Mouse (Mus musculus) spleen, postnatal 14 days (tissue): ENCODE results near the gene Rab37.

Source experiments
- DNase-seq, 2 experiments: peaks; one replicate each; pipeline ENCODE4 v3.0.0; 2021 to 2022; ENCODE audit warnings: low spot score in 2 of 2

Rab37 gene

DNA sequence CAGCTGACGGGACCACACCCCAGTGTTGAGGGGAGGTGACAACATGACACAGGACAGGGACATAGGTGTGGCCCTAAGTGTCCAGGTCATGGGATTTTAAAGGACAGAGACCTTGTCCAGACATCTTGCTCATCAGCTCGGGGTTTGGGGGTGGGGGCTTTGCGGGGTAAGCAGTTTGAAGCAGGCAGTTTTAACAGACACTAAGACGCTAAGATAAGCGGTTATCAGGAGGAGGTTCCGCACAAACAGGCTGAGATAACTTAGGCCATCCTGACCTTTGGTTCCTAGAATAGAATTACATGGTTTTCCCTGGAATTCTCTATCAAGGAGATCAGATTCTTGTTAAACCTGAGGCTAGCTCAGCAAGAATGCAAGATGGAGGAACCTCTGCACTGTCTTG, 103.5 kb downstream of the Rab37 start:
- DNase-seq = no peak

DNA sequence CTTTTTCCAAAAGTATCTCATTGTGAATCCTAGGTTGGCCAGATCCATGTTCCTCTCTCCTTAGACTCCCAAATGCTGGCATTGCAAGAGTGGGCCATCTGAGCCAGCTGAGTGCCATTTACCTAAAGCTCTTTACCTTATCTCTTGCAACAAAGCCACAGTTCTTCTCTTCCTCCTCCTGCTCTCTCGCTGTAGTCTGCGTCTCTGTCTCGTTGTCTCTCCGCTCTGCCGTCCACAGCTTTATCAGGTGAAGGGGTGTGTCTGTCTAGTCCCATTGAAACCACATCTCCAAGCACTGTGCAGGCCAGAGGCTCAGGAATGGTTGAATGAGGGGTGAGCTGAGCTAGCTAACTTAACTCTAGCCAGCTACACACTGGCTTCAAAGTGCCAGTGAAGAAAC, 104.7 kb downstream of the Rab37 start:
- no peak for DNase-seq

DNA sequence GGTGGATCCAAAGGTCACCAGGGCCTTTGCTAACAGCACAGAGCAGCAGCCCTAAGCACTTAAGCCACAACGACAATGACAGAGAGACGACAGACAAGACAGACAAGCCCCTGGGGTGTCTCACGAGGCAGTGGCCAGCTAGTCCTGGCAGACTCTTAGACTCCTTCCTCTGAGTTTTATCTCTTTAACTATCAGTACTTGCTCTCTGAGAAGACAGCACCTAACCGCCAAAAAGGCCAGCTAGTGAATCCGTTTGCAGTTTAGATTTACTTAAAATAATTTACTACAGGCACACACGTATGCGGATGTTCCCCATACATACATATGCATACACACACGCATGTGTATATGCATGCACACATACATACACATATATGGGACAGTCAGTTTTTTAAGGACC, 106.3 kb downstream of the Rab37 start:
- no peak for DNase-seq

DNA sequence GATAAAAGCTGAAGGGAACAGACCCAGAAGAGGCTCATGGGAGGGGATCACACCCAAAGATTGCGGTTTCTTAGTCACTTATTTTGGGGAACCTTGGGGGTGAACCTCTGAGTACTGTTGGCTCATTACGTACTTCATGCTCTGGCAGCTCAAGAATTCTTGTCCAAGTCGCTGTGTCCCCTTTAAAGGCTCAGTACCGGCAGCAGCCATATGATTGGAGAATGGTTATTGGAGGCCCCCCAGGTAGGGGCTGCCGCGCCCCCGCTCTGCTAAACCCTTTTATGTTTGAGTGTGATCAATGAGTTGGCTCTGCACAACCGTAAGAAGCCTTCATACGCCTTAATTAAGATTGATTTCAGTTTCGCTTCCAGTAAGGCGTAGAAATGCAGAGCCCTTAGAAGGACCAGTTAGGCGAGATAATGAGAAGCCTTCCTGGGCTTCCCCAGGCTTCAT, 107.7 kb downstream of the Rab37 start:
- no peak for DNase-seq

DNA sequence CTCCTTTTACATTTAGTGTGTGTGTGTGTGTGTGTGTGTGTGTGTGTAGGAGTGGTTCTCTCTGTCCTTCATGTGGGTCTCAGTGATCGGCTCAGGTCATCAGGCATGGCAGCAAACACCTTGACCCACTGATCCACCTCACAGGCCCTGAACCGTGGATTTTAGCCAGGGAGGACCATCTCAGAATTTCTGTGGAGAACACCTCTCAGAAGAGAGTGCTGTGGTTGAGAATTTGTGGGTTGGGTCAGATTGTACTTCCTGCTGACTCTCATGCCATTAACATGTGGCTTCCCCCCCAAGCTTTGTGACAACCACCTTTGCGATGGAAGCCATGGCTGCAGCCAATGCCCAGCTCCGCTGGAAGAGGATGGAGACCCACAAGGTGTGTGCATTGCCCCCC, 109.3 kb downstream of the Rab37 start:
- no peak for DNase-seq

DNA sequence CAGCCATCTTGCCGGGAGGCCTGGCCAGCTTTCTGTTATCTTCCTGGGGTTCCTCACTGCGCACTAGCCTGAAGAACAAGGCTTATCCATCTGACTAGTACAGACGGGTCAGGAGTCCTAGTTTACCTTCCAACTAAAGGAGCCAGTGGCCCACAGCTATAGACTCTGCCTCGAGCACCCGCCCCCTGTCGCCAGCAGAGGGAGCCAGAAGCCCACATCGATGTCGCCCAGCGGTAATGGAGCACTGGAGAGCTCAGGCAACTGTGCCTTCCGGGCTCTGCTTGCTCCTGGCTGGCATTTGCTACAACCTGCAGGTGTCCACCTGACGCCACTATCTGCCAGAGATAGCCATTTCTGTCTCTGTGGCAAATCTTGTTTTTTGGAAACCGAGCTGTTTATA, 111.1 kb downstream of the Rab37 start:
- DNase-seq = peak; percentile 40 to 68

DNA sequence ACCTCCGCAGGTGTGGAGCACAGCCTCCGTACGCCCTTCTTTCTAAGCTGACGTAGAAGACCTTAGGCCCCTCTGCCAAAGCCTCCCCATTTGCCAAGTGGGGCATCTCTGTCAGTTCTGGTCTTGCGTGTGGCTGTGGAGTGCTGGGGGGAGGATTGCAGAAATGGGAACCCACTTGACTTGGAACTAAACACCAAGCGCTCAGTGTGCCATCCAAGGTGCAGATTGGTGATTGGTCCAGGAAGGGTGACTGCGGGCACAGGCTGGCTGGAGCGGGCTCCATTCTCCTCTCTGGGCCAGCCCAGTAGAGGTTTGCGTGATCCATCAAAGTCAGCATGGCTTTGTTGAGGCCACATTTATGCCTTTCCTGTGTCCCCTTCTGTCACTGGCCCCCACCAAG, 111.5 kb downstream of the Rab37 start:
- DNase-seq = no peak

DNA sequence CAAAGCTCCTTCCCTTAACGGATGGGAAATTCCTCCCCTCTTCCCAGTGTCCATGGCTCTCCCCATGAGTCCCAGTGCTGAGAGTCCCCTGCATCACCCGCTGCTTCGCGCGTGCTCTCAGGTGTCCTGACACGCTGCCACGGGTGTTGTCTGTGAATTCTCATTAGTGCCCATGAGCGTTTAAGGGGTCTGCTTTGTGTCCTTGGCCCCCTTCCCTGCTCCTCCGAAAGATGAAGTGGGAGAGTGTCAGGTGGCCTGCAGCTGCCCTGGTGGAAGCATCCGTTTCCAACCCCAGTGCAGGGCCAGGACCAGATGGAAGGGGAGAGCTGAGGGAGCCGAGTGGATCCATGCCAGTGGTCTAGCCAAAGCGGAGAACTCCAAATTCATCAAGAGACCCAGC, 116.9 kb downstream of the Rab37 start:
- no peak for DNase-seq

DNA sequence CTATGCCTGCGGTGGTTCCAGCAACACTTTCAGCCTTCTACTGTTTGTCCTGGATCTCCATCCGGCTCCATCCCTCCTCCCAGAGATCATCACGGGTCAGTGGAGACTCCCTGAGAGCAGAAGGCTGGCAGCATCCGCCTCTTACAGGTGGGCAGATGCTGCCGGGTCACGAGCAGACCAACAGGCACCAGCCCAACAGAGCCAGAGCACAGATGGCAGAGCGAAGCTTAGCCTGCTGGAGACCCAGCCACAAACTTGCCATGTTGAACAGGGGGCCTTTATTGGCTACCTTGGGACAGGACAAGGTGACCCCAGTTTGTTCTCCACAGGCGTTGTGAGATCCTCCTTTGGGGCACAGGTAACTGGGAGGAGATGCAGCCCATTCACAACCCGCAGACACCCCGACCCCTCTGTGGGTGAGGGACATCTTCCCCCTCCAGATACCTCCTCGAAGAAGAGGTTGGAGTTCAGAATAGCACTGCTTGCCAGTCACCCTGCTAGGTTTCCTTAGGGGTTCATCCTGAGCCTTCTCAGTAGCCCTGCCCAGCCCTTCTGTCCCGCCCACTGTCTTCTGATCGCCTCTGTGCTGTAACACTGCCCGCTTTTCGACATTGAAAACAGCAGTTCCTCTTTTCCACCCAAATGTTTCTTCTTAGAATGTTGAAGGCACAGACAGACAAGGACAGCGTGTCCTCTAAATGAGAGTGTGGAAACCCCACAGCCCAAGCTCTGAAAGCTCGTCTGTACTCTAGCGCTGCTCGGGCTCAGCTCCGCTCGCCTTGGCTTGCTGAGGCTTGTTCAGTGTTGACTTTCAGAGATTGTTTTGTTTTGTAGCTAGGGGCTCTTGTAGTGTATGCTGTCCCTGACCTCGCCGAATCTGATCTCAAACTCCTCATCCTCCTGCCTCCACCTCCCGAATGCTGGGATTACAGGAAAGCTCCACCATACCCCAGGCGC, 117.8 kb downstream of the Rab37 start:
- DNase-seq = no peak

DNA sequence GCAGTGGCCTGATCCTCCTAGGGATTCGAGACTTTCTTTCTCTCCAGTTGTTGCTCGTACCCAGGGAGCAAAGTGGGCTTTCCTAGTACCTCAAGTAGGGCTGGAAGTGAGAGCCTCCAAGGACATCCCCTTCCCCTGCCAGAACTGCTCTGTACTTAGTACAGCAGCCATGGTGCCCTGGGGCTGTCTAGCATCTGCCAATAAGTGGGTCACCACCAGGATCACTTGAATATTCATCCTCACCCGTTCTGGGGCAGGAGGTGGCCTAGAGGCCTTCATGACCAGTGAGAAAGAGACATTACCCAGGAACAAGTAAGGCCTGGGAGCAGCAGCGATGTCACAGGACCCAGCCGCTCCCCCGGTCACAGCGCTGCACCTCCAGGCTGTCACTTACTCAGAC, 118.7 kb downstream of the Rab37 start:
- no peak for DNase-seq
